Mouse (Mus musculus): ENCODE results near the gene Pphln1. TPM values are rescaled to one million over a fixed set of nuclear protein-coding genes. Genes with fewer than 3 reads are reported as not detected.

Gene Pphln1
- polyA plus RNA-seq, 1 experiment from 2014 or later, result 41.4 TPM

DNA sequence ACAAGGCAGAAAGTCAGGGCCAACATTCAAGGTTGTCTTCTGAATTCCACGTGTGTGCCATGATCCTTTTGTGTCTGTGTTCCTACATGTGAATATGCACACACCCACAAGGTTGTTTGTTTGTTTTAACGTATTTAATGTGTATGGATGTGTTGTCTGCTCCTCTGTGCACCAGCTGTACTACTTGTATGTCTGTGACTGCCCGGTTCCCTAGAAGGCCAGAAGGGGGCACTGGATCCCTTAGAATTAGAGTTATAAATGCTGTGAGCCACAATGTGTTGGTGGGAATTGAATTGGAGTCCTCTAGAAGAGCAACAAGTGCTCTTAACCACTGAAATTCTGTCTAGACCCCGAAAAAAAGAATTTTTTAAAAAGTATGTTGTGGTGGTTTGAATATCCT is 44.1 kb downstream of the Pphln1 start:
- Histone ChIP-seq H3K36me3 (peaks cover 25% of the 10 kb centered on the region), H3K4me3 (replicated peaks) (no peak overlapping the region), H3K4me2 (no peak overlapping the region), H3K27me3 (replicated peaks) (no peaks in the 10 kb centered on the region), H3K9ac (no peak overlapping the region), H3K4me1 (no peaks in the 10 kb centered on the region), H3K9me3 (no peaks in the 10 kb centered on the region), H3K27ac (no peak overlapping the region)
- WGBS, result 87% methylated on average over 4 of the region's 4 CpGs
- no peak for ATAC-seq (ENCODE audit: insufficient read depth, low FRiP score, low read depth)

DNA sequence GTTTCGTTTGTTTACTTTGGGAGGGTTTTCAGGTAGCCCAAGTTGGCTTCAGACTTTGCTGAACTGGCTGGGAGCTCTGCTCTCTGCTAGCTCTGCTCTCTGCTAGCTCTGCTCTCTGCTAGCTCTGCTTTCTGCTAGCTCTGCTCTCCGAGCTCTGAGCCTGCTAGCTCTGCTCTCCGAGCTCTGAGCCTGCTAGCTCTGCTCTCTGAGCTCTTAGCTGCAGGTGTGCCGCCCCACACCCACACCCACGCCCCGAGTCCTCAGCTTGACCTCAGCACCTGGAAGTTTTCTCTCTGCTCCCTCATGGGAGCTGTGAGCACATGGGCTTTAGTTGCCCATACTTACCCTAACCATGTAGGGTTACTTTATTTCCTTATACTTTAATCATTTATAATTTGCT is 45.5 kb downstream of the Pphln1 start:
- Histone ChIP-seq H3K27ac (no peak overlapping the region), H3K9me3 (no peaks in the 10 kb centered on the region), H3K9ac (no peak overlapping the region), H3K4me3 (replicated peaks) (no peak overlapping the region), H3K4me2 (no peak overlapping the region), H3K27me3 (replicated peaks) (no peaks in the 10 kb centered on the region), H3K36me3 (peaks cover 25% of the 10 kb centered on the region), H3K4me1 (no peaks in the 10 kb centered on the region)
- ATAC-seq (ENCODE audit: insufficient read depth, low FRiP score, low read depth), result peak; percentile 31; the same call in 1 of the 2 replicates
- WGBS, result 67% methylated on average over 6 of the region's 6 CpGs

- Histone ChIP-seq H3K27me3 (replicated peaks) (no peaks in the 10 kb centered on the region), H3K9ac (no peak overlapping the region), H3K4me1 (no peaks in the 10 kb centered on the region), H3K27ac (no peak overlapping the region), H3K4me3 (replicated peaks) (no peak overlapping the region), H3K4me2 (no peak overlapping the region), H3K9me3 (no peaks in the 10 kb centered on the region), H3K36me3 (no peaks in the 10 kb centered on the region)
- ATAC-seq (ENCODE audit: insufficient read depth, low FRiP score, low read depth), result no peak
- WGBS, result 74% methylated on average over 3 of the region's 3 CpGs
Observed at GRCm38 (mm10) chr15:93448862-93449261, 50.7 kb downstream of the Pphln1 start.

DNA sequence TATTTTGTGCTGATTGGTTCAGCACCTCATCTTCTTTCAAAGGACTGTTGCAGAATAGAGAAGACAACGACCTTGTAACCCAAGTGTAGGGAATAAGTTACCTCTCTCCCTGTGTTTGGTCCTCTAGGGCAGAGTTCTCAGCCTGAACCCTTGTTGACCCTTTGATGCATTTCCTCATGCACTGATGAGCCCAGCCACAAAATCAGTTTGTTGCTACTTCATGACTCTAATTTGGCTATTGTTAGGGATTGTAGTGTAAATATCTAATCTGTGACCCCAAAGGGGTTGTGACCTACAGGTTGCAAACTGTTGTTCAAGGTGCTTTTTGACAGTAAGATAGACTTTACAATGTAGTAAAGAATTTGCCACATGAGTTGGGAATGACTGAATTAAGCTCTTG is 55.1 kb downstream of the Pphln1 start:
- Histone ChIP-seq H3K4me1 (no peaks in the 10 kb centered on the region), H3K9me3 (no peaks in the 10 kb centered on the region), H3K27ac (no peak overlapping the region), H3K4me2 (no peak overlapping the region), H3K9ac (no peak overlapping the region), H3K36me3 (no peaks in the 10 kb centered on the region), H3K4me3 (replicated peaks) (no peak overlapping the region), H3K27me3 (replicated peaks) (no peaks in the 10 kb centered on the region)
- ATAC-seq (ENCODE audit: insufficient read depth, low FRiP score, low read depth), result no peak
- 74% methylated on average over 1 of the region's 1 CpGs for WGBS

GRCm38 (mm10) chr15:93456005-93456404 is 57.9 kb downstream of the Pphln1 start:
- Histone ChIP-seq H3K27ac (no peak overlapping the region), H3K4me3 (replicated peaks) (no peak overlapping the region), H3K27me3 (replicated peaks) (no peaks in the 10 kb centered on the region), H3K36me3 (no peaks in the 10 kb centered on the region), H3K4me1 (no peaks in the 10 kb centered on the region), H3K9ac (no peak overlapping the region), H3K4me2 (no peak overlapping the region), H3K9me3 (no peaks in the 10 kb centered on the region)
- no peak for ATAC-seq (ENCODE audit: insufficient read depth, low FRiP score, low read depth)

DNA sequence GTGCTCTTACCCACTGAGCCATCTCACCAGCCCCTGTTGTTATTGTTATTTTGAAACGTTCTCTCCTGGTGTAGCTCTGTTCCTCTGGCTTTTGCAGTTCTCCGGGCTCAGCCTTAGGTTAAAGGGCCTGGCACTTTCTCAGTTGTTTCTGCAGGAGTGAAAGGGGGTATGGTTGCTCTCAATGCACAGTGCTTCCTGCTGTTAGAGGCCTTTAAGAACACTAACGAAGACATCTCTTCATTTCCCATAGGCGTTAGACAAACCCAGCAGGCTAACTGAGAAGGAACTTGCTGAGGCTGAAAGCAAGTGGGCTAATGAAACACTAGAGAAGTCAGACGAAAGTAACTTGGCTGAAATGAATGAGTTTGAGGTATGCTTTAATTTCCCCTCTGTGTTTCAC is 61.3 kb downstream of the Pphln1 start:
- 82% methylated on average over 5 of the region's 5 CpGs for WGBS

GRCm38 (mm10) chr15:93461066-93461465 is 62.9 kb downstream of the Pphln1 start:
- H3K36me3 ChIP-seq, result 0 out of 2 replicates have a peak, but pooled peaks cover 3% of the 10 kb centered on the region
- no peaks in the 10 kb centered on the region for H3K27me3 ChIP-seq (replicated peaks)
- H3K4me2 ChIP-seq, result no peak overlapping the region
- WGBS, result 94% methylated on average over 23 of the region's 23 CpGs
- no peak overlapping the region for H3K4me3 ChIP-seq (replicated peaks)
- H3K27ac ChIP-seq, result no peak overlapping the region
- H3K4me1 ChIP-seq, result no peaks in the 10 kb centered on the region
- H3K9me3 ChIP-seq, result no peaks in the 10 kb centered on the region
- H3K9ac ChIP-seq, result no peak overlapping the region
- ATAC-seq (ENCODE audit: insufficient read depth, low FRiP score, low read depth), result no peak

More for the DNA sequence above, 61.3 kb downstream of the Pphln1 start:
- no peak for ATAC-seq (ENCODE audit: insufficient read depth, low FRiP score, low read depth)
- Histone ChIP-seq H3K4me1 (no peaks in the 10 kb centered on the region), H3K9ac (no peak overlapping the region), H3K4me2 (no peak overlapping the region), H3K4me3 (replicated peaks) (no peak overlapping the region), H3K36me3 (no peaks in the 10 kb centered on the region), H3K27me3 (replicated peaks) (no peaks in the 10 kb centered on the region), H3K9me3 (no peaks in the 10 kb centered on the region), H3K27ac (no peak overlapping the region)

DNA sequence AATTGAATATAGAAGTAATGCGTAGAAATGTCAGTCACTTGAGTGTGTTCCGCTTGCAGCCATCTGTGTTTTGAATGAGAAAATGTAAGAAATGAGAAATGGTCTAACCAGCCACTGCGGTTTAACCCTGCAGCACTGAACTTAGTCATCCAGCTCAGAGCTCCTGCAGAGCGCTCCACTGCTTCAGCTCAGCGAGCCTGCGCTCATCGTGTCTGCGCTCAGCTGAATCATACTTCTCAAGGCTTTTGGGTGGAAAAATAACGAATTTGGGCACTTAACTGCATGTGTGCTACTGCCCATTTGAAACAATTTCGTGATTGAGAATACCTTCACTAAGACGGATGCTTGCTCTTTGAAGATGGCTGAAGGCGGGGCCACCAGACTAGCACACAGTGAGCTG is 73.5 kb downstream of the Pphln1 start:
- H3K4me1 ChIP-seq, result no peaks in the 10 kb centered on the region
- H3K27ac ChIP-seq, result no peak overlapping the region
- no peak overlapping the region for H3K4me3 ChIP-seq (replicated peaks)
- H3K9me3 ChIP-seq, result no peaks in the 10 kb centered on the region
- no peak for ATAC-seq (ENCODE audit: insufficient read depth, low FRiP score, low read depth)
- H3K4me2 ChIP-seq, result no peak overlapping the region
- H3K27me3 ChIP-seq (replicated peaks), result no peaks in the 10 kb centered on the region
- WGBS, result 79% methylated on average over 12 of the region's 12 CpGs
- no peak overlapping the region for H3K9ac ChIP-seq
- no peaks in the 10 kb centered on the region for H3K36me3 ChIP-seq

DNA sequence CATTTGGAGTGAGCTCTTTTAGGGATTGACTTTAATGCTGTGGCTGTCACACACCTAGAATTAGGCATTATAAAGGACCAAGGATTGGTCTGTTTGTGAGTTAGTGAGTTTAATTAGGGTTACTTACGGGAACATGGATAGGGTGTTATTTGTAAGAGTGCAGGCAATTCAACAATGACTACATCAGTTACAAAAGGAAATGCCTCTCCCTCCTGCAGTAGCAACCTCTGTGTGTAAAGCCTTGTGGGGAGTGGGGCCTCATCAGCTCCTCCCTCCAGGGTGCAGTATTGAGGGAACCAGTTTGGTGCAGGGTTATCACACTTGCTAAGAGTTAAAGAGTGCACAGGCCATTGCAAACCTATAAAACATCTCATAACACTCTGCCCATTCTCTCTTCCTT is 73.9 kb downstream of the Pphln1 start:
- H3K27me3 ChIP-seq (replicated peaks), result no peaks in the 10 kb centered on the region
- H3K9ac ChIP-seq, result no peak overlapping the region
- no peaks in the 10 kb centered on the region for H3K4me1 ChIP-seq
- no peak overlapping the region for H3K4me2 ChIP-seq
- H3K36me3 ChIP-seq, result no peaks in the 10 kb centered on the region
- no peak for ATAC-seq (ENCODE audit: insufficient read depth, low FRiP score, low read depth)
- H3K27ac ChIP-seq, result no peak overlapping the region
- WGBS, result 80% methylated on average over 1 of the region's 1 CpGs
- no peak overlapping the region for H3K4me3 ChIP-seq (replicated peaks)
- no peaks in the 10 kb centered on the region for H3K9me3 ChIP-seq

- H3K9ac ChIP-seq, result no peak overlapping the region
- no peaks in the 10 kb centered on the region for H3K9me3 ChIP-seq
- WGBS, result 93% methylated on average over 3 of the region's 3 CpGs
Observed at GRCm38 (mm10) chr15:93474277-93474676, 76.1 kb downstream of the Pphln1 start.

GRCm38 (mm10) chr15:93475688-93476087 is 77.5 kb downstream of the Pphln1 start:
- no peak overlapping the region for H3K4me3 ChIP-seq (replicated peaks)
- H3K9me3 ChIP-seq, result no peaks in the 10 kb centered on the region

More at GRCm38 (mm10) chr15:93474277-93474676, 76.1 kb downstream of the Pphln1 start:
- H3K4me1 ChIP-seq, result no peaks in the 10 kb centered on the region
- H3K4me3 ChIP-seq (replicated peaks), result no peak overlapping the region
- H3K36me3 ChIP-seq, result no peaks in the 10 kb centered on the region
- no peak overlapping the region for H3K4me2 ChIP-seq
- H3K27me3 ChIP-seq (replicated peaks), result no peaks in the 10 kb centered on the region
- no peak overlapping the region for H3K27ac ChIP-seq
- no peak for ATAC-seq (ENCODE audit: insufficient read depth, low FRiP score, low read depth)

DNA sequence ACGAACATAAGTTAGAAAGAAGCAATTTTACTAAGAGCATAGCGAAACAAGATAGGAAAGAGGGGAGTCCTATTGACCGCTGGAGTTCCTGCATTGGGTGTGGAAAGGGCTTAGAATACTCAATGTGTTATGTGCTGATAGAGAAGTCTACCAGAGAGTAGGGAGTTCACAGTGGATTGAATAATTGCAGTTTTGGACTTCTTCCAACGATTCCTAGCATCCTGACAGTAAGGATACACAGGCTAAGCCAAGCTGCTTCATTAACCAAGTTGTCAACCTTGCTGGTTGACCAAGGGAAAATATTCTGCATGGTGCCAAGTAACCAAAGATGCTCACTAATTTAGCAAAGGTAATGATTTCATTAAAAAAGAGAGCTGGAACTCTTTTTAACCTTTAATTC is 79.6 kb downstream of the Pphln1 start:
- Histone ChIP-seq H3K27me3 (replicated peaks) (no peaks in the 10 kb centered on the region), H3K27ac (no peak overlapping the region), H3K36me3 (no peaks in the 10 kb centered on the region), H3K9ac (no peak overlapping the region), H3K9me3 (no peaks in the 10 kb centered on the region), H3K4me1 (no peaks in the 10 kb centered on the region), H3K4me3 (replicated peaks) (no peak overlapping the region), H3K4me2 (no peak overlapping the region)
- WGBS, result 73% methylated on average over 4 of the region's 4 CpGs
- no peak for ATAC-seq (ENCODE audit: insufficient read depth, low FRiP score, low read depth)

More at GRCm38 (mm10) chr15:93475688-93476087, 77.5 kb downstream of the Pphln1 start:
- 67% methylated on average over 8 of the region's 8 CpGs for WGBS
- Histone ChIP-seq H3K4me1 (no peaks in the 10 kb centered on the region), H3K9ac (no peak overlapping the region), H3K36me3 (no peaks in the 10 kb centered on the region), H3K4me2 (no peak overlapping the region), H3K27ac (no peak overlapping the region), H3K27me3 (replicated peaks) (no peaks in the 10 kb centered on the region)
- no peak for ATAC-seq (ENCODE audit: insufficient read depth, low FRiP score, low read depth)

DNA sequence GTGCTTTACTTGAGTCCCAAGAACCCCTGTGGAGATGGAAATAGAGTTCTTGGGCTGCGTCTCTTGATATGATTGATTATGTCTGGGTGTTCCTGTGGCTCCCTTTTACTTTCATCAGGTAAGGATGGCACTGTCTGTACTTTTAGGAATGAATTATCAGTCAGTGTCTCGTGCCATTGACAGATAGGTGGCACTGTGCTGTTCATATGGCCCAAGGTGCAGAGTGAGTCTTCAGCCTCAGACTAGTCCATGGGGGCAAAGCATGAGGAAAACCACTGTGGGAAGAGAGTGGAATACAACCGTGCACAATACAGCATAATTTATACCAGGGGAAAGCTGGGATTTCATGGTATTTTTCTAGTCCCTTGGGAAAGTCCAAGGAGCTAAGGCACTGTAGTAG is 80.5 kb downstream of the Pphln1 start:
- ATAC-seq (ENCODE audit: insufficient read depth, low FRiP score, low read depth), result no peak
- Histone ChIP-seq H3K27ac (no peak overlapping the region), H3K9me3 (no peaks in the 10 kb centered on the region), H3K4me2 (no peak overlapping the region), H3K27me3 (replicated peaks) (no peaks in the 10 kb centered on the region), H3K9ac (no peak overlapping the region), H3K4me3 (replicated peaks) (no peak overlapping the region), H3K36me3 (no peaks in the 10 kb centered on the region), H3K4me1 (no peaks in the 10 kb centered on the region)
- WGBS, result 90% methylated on average over 3 of the region's 3 CpGs
